Mouse (Mus musculus): ENCODE measurements around the gene Kcnj5. TPM values are rescaled to one million over a fixed set of nuclear protein-coding genes. Genes with fewer than 3 reads are reported as not detected.

Gene Kcnj5
- polyA plus RNA-seq, 1 experiment from 2014 or later, result 1.6 TPM

- no peak within 1 kb of the TSS for H3K9ac ChIP-seq (ENCODE audit: low read depth, low read length)
- WGBS (ENCODE audit: insufficient replicate concordance), result 60% methylated on average over 6 of the region's 6 CpGs
- no peak within 1 kb of the TSS for H3K4me2 ChIP-seq (ENCODE audit: low read depth, low read length)
- ATAC-seq (ENCODE audit: low read depth), result no peak
- H3K4me3 ChIP-seq (ENCODE audit: low read depth, low read length), result no peak within 1 kb of the TSS
- no peaks in the 10 kb centered on the region for H3K4me1 ChIP-seq (ENCODE audit: control insufficient read depth, low read depth, low read length)
- H3K27ac ChIP-seq (ENCODE audit: low read length), result no peak within 1 kb of the TSS
- H3K27me3 ChIP-seq (ENCODE audit: control insufficient read depth, insufficient read depth, low read depth, low read length), result no peaks in the 10 kb centered on the region
- no peaks in the 10 kb centered on the region for H3K9me3 ChIP-seq (replicated peaks; ENCODE audit: control insufficient read depth, low read length)
- H3K36me3 ChIP-seq (ENCODE audit: control insufficient read depth, insufficient read depth), result no peaks in the 10 kb centered on the region
Measured at GRCm38 (mm10) chr9:32372202-32372601, 28.1 kb upstream of the Kcnj5 start, which contains the start of gene Kcnj1. Gene Kcnj1 (plus strand): TSS chr9:32372493.

DNA sequence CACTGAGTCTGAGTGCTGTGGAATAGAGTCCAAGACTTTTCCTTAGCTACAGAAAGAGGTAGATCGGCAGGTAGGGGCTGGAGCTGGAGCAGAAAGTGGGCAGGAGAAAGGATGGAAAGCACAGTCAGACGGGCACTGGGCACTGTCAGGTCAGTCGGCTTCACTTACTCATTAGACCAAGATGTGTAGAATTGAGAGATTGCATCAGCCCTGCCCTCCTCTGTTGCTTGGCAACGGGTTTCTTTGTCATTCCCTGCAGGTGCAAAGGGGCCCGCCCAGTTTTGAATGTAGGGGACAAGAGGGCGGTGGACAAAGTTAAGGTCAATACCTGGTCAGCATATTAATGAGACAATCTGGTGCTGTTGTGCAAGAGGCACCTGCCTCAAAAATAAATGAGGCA is 25.2 kb upstream of the Kcnj5 start:
- Histone ChIP-seq H3K36me3 (ENCODE audit: control insufficient read depth, insufficient read depth) (no peaks in the 10 kb centered on the region), H3K9ac (ENCODE audit: low read depth, low read length) (no peak overlapping the region), H3K27ac (ENCODE audit: low read length) (no peak overlapping the region), H3K4me3 (ENCODE audit: low read depth, low read length) (no peak overlapping the region), H3K9me3 (replicated peaks; ENCODE audit: control insufficient read depth, low read length) (no peaks in the 10 kb centered on the region), H3K27me3 (ENCODE audit: control insufficient read depth, insufficient read depth, low read depth, low read length) (no peaks in the 10 kb centered on the region), H3K4me2 (ENCODE audit: low read depth, low read length) (no peak overlapping the region), H3K4me1 (ENCODE audit: control insufficient read depth, low read depth, low read length) (no peaks in the 10 kb centered on the region)
- ATAC-seq (ENCODE audit: low read depth), result no peak
- WGBS (ENCODE audit: insufficient replicate concordance), result 42% methylated on average over 6 of the region's 6 CpGs

DNA sequence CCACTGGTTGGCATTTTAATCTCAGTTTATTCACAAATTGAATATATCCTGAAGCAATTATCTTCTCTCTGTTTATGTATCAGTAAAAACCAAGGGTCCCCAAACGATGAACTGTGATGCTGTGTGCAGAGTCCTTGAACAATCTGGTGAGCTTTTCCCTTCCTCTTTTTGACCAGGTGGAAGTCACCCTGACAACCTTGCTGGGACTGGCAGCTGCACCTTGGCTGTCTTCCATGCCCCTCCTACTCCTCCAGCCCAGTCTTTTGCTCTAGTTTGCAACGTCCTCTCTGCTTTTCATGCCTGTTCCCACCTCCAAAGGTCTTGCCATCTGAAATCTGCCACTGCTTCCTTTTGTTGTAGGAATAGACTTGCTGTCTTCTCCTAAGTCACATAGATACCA is 24.7 kb upstream of the Kcnj5 start:
- H3K9me3 ChIP-seq (replicated peaks; ENCODE audit: control insufficient read depth, low read length), result no peaks in the 10 kb centered on the region
- no peak overlapping the region for H3K4me3 ChIP-seq (ENCODE audit: low read depth, low read length)
- H3K27ac ChIP-seq (ENCODE audit: low read length), result no peak overlapping the region
- H3K9ac ChIP-seq (ENCODE audit: low read depth, low read length), result no peak overlapping the region
- H3K27me3 ChIP-seq (ENCODE audit: control insufficient read depth, insufficient read depth, low read depth, low read length), result no peaks in the 10 kb centered on the region
- no peak overlapping the region for H3K4me2 ChIP-seq (ENCODE audit: low read depth, low read length)
- H3K4me1 ChIP-seq (ENCODE audit: control insufficient read depth, low read depth, low read length), result no peaks in the 10 kb centered on the region
- no peak for ATAC-seq (ENCODE audit: low read depth)
- no peaks in the 10 kb centered on the region for H3K36me3 ChIP-seq (ENCODE audit: control insufficient read depth, insufficient read depth)
- 19% methylated on average over 2 of the region's 2 CpGs for WGBS (ENCODE audit: insufficient replicate concordance)

DNA sequence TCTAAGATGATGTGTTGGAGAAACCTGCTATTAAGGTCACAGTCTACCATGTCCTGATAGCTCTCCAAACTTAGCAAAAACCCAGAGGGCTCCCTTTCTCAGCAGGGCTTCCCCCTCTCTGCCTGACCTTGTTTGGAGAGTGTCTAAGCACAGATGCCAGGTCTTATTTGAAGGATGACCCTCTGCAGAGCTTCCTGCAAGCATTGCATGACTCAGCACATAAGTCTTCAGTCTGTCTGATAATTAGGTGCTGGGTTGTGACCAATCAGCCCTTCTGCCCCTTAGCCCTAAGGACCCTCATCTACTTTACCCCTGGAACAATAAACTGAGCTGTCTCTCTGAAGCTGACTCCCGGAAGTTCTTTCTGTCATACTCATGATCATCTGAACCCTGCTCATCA is 16.6 kb upstream of the Kcnj5 start:
- Histone ChIP-seq H3K27me3 (ENCODE audit: control insufficient read depth, insufficient read depth, low read depth, low read length) (no peaks in the 10 kb centered on the region), H3K9ac (ENCODE audit: low read depth, low read length) (no peak overlapping the region), H3K9me3 (replicated peaks; ENCODE audit: control insufficient read depth, low read length) (no peaks in the 10 kb centered on the region), H3K36me3 (ENCODE audit: control insufficient read depth, insufficient read depth) (no peaks in the 10 kb centered on the region), H3K4me2 (ENCODE audit: low read depth, low read length) (no peak overlapping the region), H3K4me3 (ENCODE audit: low read depth, low read length) (no peak overlapping the region), H3K27ac (ENCODE audit: low read length) (no peak overlapping the region), H3K4me1 (ENCODE audit: control insufficient read depth, low read depth, low read length) (no peaks in the 10 kb centered on the region)
- 48% methylated on average over 1 of the region's 1 CpGs for WGBS (ENCODE audit: insufficient replicate concordance)
- no peak for ATAC-seq (ENCODE audit: low read depth)

GRCm38 (mm10) chr9:32350332-32350731 is 6.2 kb upstream of the Kcnj5 start:
- WGBS (ENCODE audit: insufficient replicate concordance), result 2% methylated on average over 6 of the region's 6 CpGs
- H3K9ac ChIP-seq (ENCODE audit: low read depth, low read length), result no peak overlapping the region
- H3K4me3 ChIP-seq (ENCODE audit: low read depth, low read length), result no peak overlapping the region
- no peak for ATAC-seq (ENCODE audit: low read depth)
- no peak overlapping the region for H3K4me2 ChIP-seq (ENCODE audit: low read depth, low read length)
- no peaks in the 10 kb centered on the region for H3K4me1 ChIP-seq (ENCODE audit: control insufficient read depth, low read depth, low read length)
- H3K36me3 ChIP-seq (ENCODE audit: control insufficient read depth, insufficient read depth), result no peaks in the 10 kb centered on the region
- H3K27ac ChIP-seq (ENCODE audit: low read length), result no peak overlapping the region
- H3K27me3 ChIP-seq (ENCODE audit: control insufficient read depth, insufficient read depth, low read depth, low read length), result peaks cover under 1% of the 10 kb centered on the region
- no peaks in the 10 kb centered on the region for H3K9me3 ChIP-seq (replicated peaks; ENCODE audit: control insufficient read depth, low read length)

- Histone ChIP-seq H3K27ac (ENCODE audit: low read length) (no peak overlapping the region), H3K9ac (ENCODE audit: low read depth, low read length) (no peak overlapping the region), H3K9me3 (replicated peaks; ENCODE audit: control insufficient read depth, low read length) (no peaks in the 10 kb centered on the region), H3K4me1 (ENCODE audit: control insufficient read depth, low read depth, low read length) (no peaks in the 10 kb centered on the region; the same call in 1 of the 2 replicates), H3K4me3 (ENCODE audit: low read depth, low read length) (no peak overlapping the region), H3K4me2 (ENCODE audit: low read depth, low read length) (no peak overlapping the region), H3K36me3 (ENCODE audit: control insufficient read depth, insufficient read depth) (no peaks in the 10 kb centered on the region), H3K27me3 (ENCODE audit: control insufficient read depth, insufficient read depth, low read depth, low read length) (peaks cover 10% of the 10 kb centered on the region)
- WGBS (ENCODE audit: insufficient replicate concordance), result 64% methylated on average over 10 of the region's 10 CpGs
- no peak for ATAC-seq (ENCODE audit: low read depth)
Measured at GRCm38 (mm10) chr9:32349344-32349743, 5.2 kb upstream of the Kcnj5 start.

GRCm38 (mm10) chr9:32348096-32348495 is 3.9 kb upstream of the Kcnj5 start:
- ATAC-seq (ENCODE audit: low read depth), result no peak
- Histone ChIP-seq H3K27me3 (ENCODE audit: control insufficient read depth, insufficient read depth, low read depth, low read length) (peaks cover 22% of the 10 kb centered on the region), H3K4me1 (ENCODE audit: control insufficient read depth, low read depth, low read length) (peaks cover 4% of the 10 kb centered on the region; the same call in 1 of the 2 replicates), H3K27ac (ENCODE audit: low read length) (no peak overlapping the region), H3K36me3 (ENCODE audit: control insufficient read depth, insufficient read depth) (no peaks in the 10 kb centered on the region), H3K9me3 (replicated peaks; ENCODE audit: control insufficient read depth, low read length) (no peaks in the 10 kb centered on the region), H3K4me3 (ENCODE audit: low read depth, low read length) (no peak overlapping the region), H3K4me2 (ENCODE audit: low read depth, low read length) (no peak overlapping the region), H3K9ac (ENCODE audit: low read depth, low read length) (no peak overlapping the region)
- 62% methylated on average over 8 of the region's 8 CpGs for WGBS (ENCODE audit: insufficient replicate concordance)

- ATAC-seq (ENCODE audit: low read depth), result no peak
- H3K9ac ChIP-seq (ENCODE audit: low read depth, low read length), result no peak overlapping the region
- H3K27me3 ChIP-seq (ENCODE audit: control insufficient read depth, insufficient read depth, low read depth, low read length), result peaks cover 25% of the 10 kb centered on the region
- WGBS (ENCODE audit: insufficient replicate concordance), result 9% methylated on average over 21 of the region's 21 CpGs
- H3K9me3 ChIP-seq (replicated peaks; ENCODE audit: control insufficient read depth, low read length), result no peaks in the 10 kb centered on the region
- H3K27ac ChIP-seq (ENCODE audit: low read length), result no peak overlapping the region
- no peaks in the 10 kb centered on the region for H3K36me3 ChIP-seq (ENCODE audit: control insufficient read depth, insufficient read depth)
- H3K4me3 ChIP-seq (ENCODE audit: low read depth, low read length), result peak overlapping the region; percentile 37
- H3K4me2 ChIP-seq (ENCODE audit: low read depth, low read length), result peak overlapping the region; percentile 46
- peaks cover 10% of the 10 kb centered on the region for H3K4me1 ChIP-seq (ENCODE audit: control insufficient read depth, low read depth, low read length)
Measured at GRCm38 (mm10) chr9:32344489-32344888, 339 bp upstream of the Kcnj5 start.

DNA sequence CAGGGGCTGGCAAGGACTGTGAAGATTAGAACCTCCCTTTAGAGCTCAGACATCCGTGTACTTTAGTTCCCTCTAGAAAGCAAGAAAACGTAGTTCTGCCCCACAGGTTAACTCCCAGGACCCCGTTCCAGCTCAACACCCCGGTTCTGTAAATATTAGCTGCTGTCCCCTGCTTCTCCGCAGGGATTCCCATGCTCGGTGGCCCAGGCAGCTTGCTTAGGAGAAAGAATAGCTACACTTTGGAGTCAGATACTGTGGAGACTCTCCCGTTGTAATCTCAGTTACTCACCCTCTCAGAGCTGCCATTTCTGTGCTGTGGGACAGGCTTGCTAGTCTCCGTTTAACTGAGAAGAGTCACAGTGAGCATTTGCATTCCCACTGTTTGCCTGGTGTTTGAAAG is 1.2 kb downstream of the Kcnj5 start:
- no peaks in the 10 kb centered on the region for H3K9me3 ChIP-seq (replicated peaks; ENCODE audit: control insufficient read depth, low read length)
- H3K27ac ChIP-seq (ENCODE audit: low read length), result no peak overlapping the region
- ATAC-seq (ENCODE audit: low read depth), result no peak
- peaks cover 25% of the 10 kb centered on the region for H3K27me3 ChIP-seq (ENCODE audit: control insufficient read depth, insufficient read depth, low read depth, low read length)
- H3K4me2 ChIP-seq (ENCODE audit: low read depth, low read length), result no peak overlapping the region
- 23% methylated on average over 8 of the region's 8 CpGs for WGBS (ENCODE audit: insufficient replicate concordance)
- H3K9ac ChIP-seq (ENCODE audit: low read depth, low read length), result no peak overlapping the region
- H3K4me3 ChIP-seq (ENCODE audit: low read depth, low read length), result no peak overlapping the region
- no peaks in the 10 kb centered on the region for H3K36me3 ChIP-seq (ENCODE audit: control insufficient read depth, insufficient read depth)
- peaks cover 10% of the 10 kb centered on the region for H3K4me1 ChIP-seq (ENCODE audit: control insufficient read depth, low read depth, low read length)

All from liver, embryonic 16.5 days (tissue).